Mouse (Mus musculus) brain, embryonic 14.5 days (tissue): Measurements from ENCODE around the gene Hsd11b2. TPM values are rescaled to one million over a fixed set of nuclear protein-coding genes. Genes with fewer than 3 reads are reported as not detected.

Experiments
- DNase-seq: peaks from one replicate; pipeline ENCODE4 v3.0.0-alpha.2; 2011; ENCODE audit warnings: low read depth
- CTCF ChIP-seq: fragments of 200-500 bp; IDR thresholded peaks from 2 replicates; pipeline ENCODE4 v1.5.1; 2012; ENCODE audit warnings: inconsistent platforms, mild to moderate bottlenecking, moderate library complexity, borderline replicate concordance; ENCODE audit not compliant: insufficient read depth, insufficient read length; ENCODE audit errors: extremely low read depth
- POLR2A ChIP-seq: fragments of 200-500 bp; IDR thresholded peaks from 2 replicates; pipeline ENCODE4 v1.6.1; 2012; ENCODE audit warnings: mild to moderate bottlenecking, inconsistent platforms, borderline replicate concordance; ENCODE audit not compliant: poor library complexity, insufficient read depth, insufficient read length, severe bottlenecking; ENCODE audit errors: extremely low read depth
- polyA plus RNA-seq: library from polyadenylated mRNA; depleted of rRNA; stranded (reverse); fragments of >200 nt; gene quantifications from 2 replicates; pipeline ENCODE4 v1.2.3, GENCODE M21; 2012

The Hsd11b2 gene
- polyA plus RNA-seq, 1 experiment: 12.1 TPM

GRCm38 (mm10) chr8:105536546-105536945 is 18.0 kb downstream of the Hsd11b2 start:
- no peak for DNase-seq
- TF ChIP-seq POLR2A: no peak
- TF ChIP-seq CTCF: no peak

- DNase-seq: no peak
- TF ChIP-seq CTCF (no peak), POLR2A (no peak)
Observed at GRCm38 (mm10) chr8:105537011-105537677, 18.6 kb downstream of the Hsd11b2 start.

- no peak for TF ChIP-seq POLR2A
- TF ChIP-seq CTCF: no peak
- no peak for DNase-seq
Observed at GRCm38 (mm10) chr8:105538940-105539339, 20.4 kb downstream of the Hsd11b2 start.

DNA sequence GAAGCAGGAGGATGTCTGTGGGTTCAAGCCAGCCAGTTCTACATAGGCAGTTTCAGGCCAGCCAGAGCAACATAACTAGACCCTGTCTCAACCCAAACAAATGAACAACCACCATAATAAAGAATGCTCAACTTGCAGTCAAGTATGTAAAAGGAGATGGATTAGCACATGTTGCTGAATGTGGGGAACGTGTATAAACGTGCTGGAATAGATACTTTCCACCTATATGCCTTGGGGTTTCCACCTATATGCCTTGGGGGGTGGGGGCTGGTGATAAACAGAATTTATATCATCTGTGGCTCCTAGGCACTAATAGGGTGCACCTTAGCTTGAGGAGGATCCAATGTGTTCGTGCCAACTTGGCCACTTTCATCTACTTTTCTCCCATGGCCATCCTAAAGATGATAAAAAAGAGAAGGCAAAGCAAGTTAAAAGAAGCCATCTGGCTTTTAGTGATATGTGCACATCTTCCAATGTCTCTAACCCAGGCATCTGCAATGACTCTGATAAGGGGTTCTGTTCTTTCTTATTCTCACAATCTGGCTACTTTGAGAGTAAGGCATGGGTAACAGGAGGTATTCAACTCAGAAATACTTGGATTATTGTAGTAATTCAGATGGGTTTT is 23.6 kb downstream of the Hsd11b2 start:
- DNase-seq: no peak
- TF ChIP-seq CTCF (no peak), POLR2A (no peak)

- TF ChIP-seq CTCF: no peak
- no peak for TF ChIP-seq POLR2A
- DNase-seq: no peak
Observed at GRCm38 (mm10) chr8:105542808-105543207, 24.3 kb downstream of the Hsd11b2 start.

DNA sequence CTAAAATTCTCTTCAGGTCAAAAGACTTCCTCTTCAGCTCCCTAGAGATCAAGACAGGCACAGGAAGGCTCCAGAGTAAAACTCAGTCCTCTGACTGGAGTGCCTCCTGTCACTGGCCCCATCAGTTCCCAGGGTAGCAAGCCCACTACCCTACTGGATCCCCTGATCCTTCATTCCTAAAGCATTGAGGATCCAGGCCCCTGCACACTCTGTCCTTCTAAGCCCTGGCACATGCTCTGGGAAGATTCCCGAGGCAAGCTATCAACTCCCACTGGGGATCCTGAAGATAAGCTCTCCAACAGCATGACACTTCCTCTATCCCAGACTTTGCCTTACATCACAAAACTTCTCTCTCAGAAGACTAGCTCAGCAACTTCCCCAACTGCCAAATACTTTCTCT is 25.1 kb downstream of the Hsd11b2 start:
- no peak for DNase-seq
- TF ChIP-seq POLR2A (no peak), CTCF (no peak)

- TF ChIP-seq POLR2A: no peak
- TF ChIP-seq CTCF: no peak
- no peak for DNase-seq
Observed at GRCm38 (mm10) chr8:105544544-105545205, 26.1 kb downstream of the Hsd11b2 start.

GRCm38 (mm10) chr8:105545249-105545648 is 26.7 kb downstream of the Hsd11b2 start:
- DNase-seq: no peak
- TF ChIP-seq POLR2A (no peak), CTCF (no peak)

GRCm38 (mm10) chr8:105546384-105547350 is 28.1 kb downstream of the Hsd11b2 start:
- DNase-seq: no peak
- TF ChIP-seq CTCF (no peak), POLR2A (no peak)

DNA sequence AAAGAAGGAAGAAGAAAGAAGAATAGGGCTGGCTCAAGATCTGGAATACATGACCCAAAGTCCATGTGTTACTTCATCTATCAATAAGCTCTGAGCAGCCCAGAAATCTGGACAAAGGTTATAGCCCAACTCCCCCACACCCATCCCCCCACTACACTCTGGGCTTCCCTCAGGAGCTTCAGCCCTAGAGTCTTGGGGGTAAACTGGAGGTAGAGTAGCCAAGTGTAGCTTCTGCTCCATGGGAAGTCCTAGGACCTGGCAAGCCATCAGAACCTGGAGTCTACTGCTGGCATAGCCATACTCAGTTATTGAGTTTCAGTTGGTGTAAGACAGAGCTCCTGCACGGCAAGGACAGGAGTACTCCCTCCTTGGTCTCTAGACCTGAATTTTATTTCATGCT is 31.0 kb downstream of the Hsd11b2 start:
- DNase-seq: no peak
- TF ChIP-seq CTCF: no peak
- no peak for TF ChIP-seq POLR2A

DNA sequence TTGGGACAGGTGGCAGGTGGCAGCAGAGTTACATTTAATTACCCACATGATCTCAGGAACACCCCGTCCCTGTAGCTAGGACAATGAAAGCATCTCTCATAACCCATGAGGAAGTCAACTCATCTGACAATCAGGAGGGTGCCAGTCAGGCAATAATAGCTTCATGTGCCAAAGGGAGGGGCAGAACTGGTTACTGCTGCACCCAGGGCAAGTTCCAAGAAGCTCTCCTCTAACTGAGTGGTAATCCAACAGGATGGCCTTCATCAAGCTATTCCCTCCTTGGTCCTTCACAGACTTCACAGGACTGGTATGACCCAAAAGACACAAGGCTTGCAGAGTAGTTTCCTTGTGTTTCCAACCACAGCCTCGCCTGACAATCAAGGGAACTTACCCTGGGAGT is 31.5 kb downstream of the Hsd11b2 start:
- no peak for TF ChIP-seq CTCF
- no peak for TF ChIP-seq POLR2A
- DNase-seq: no peak
